Mouse (Mus musculus): ENCODE data around the gene Ccdc130. TPM values are rescaled to one million over a fixed set of nuclear protein-coding genes. Genes with fewer than 3 reads are reported as not detected.

Ccdc130 gene
- total RNA-seq, 2 experiments from 2014 or later: 12.7 to 18.0 TPM

GRCm38 (mm10) chr8:84241167-84241566 lies 29.0 kb downstream of the Ccdc130 start:
- ATAC-seq (replicated peaks; ENCODE audit: low FRiP score, low TSS enrichment, poor library complexity, severe bottlenecking): no peak

GRCm38 (mm10) chr8:84237542-84238229 lies 32.5 kb downstream of the Ccdc130 start:
- no peak; the same call in 1 of the 2 replicates for ATAC-seq (replicated peaks; ENCODE audit: low FRiP score, low TSS enrichment, poor library complexity, severe bottlenecking)

GRCm38 (mm10) chr8:84236998-84237473 lies 33.1 kb downstream of the Ccdc130 start, which contains the start of gene Zswim4:
Gene Zswim4 (minus strand): TSS chr8:84237055.
- peak; percentile 98 for ATAC-seq (replicated peaks; ENCODE audit: low FRiP score, low TSS enrichment, poor library complexity, severe bottlenecking)

GRCm38 (mm10) chr8:84236410-84236997 lies 33.7 kb downstream of the Ccdc130 start:
- ATAC-seq (replicated peaks; ENCODE audit: low FRiP score, low TSS enrichment, poor library complexity, severe bottlenecking): no peak

GRCm38 (mm10) chr8:84235746-84236409 lies 34.3 kb downstream of the Ccdc130 start:
- ATAC-seq (replicated peaks; ENCODE audit: low FRiP score, low TSS enrichment, poor library complexity, severe bottlenecking): no peak

- no peak for ATAC-seq (replicated peaks; ENCODE audit: low FRiP score, low TSS enrichment, poor library complexity, severe bottlenecking)
Measured at GRCm38 (mm10) chr8:84233055-84233454, 37.1 kb downstream of the Ccdc130 start.

DNA sequence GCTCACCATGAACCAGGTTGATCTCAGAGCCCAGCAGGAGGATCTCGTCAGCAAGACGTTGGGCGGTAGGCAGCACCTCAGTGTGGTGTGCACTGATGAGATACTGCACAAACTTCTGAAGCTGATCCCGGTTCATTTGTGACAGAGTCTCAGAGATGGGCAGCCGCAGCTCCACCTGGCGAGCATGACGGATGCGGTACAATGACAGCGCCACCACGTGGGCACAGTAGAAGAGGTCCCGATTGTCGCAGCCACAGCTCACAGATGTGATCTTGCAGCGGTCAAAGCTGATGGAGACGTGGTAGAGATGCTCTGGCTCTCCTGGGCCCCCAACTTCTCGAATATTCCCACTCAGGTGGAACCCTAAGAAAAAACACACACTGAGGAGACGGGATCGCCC lies 39.4 kb downstream of the Ccdc130 start:
- ATAC-seq (replicated peaks; ENCODE audit: low FRiP score, low TSS enrichment, poor library complexity, severe bottlenecking): peak; percentile 35; the same call in 1 of the 2 replicates

DNA sequence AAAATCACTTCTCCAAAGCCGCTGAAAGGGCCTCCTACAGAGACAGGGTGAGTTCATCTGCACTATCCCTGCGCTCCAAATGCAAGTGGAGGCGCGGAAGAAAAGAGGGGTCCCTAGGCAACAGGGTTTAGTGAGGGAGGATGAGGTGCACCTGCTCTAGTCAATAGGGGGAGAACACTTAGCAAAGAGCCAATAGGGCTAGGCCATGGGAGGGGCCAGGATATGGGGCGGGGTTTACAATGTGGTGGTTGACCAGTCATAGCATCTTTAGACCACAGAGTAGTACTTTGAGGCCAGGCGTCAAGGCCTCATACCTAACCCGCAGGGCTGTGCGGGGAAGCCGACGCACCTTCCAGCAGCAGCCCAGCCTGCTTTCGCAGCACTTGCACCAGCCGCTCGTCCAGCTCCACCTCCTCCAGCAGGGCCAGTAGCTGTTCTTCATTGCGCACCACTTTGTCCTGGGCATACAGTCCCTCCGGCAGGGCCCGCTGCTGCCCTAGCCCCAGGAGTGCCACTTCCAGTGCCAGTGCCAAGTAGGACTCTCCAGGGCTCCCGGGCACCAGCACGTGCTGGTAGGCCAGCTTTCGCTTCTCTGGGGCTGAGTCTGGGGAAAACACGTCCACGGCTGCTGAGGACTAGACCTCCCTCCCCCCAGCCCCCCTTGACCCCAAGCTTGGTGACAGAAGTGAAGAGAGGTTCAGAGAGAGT lies 46.7 kb downstream of the Ccdc130 start:
- peak; percentile 36; the same call in 1 of the 2 replicates for ATAC-seq (replicated peaks; ENCODE audit: low FRiP score, low TSS enrichment, poor library complexity, severe bottlenecking)

DNA sequence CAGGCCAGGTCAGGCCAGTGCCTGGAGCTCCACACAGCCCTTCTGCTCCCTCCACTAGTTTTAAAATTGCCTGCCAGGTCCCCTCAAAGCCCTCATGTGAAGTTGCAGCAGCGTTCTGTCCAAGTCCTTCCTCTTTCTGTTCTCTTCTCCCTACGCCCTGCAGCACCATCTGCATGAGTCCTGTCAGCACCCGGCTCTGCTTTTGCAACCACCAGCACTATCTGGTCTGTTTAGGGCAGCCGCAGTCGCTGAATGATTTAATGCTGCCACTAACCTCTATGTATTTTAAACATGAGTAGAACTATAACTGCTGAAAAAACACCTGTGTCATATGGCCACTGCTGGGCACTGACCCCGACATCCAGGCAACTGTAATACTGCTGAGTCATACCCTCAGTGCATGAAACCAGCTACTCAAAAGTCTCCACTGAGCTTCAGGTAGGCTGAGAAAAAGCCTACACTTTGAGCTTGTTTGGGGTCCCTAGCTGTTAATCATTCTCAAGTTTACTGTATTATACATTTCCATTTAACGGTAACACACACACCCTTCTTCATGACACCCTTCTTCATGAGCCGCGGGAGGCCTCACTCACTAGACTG lies 47.5 kb downstream of the Ccdc130 start:
- peak; percentile 39; the same call in 1 of the 2 replicates for ATAC-seq (replicated peaks; ENCODE audit: low FRiP score, low TSS enrichment, poor library complexity, severe bottlenecking)

DNA sequence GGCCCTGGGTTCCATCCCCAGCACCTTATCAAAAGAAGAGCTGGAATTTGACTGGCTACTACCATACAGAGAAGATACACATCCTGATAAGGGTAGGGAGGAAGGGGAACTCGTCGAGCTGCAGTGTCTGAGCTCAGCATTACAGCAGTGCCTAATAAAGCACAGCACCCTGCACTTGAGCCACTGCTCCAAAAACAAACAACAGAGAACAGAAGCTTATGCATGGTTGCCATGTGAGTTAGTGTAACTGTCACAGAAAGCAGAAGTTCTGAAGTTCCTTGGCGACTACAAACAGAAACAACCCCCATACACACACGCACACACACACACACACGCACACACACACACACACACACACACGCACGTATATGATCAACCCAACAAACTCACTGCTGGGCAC lies 50.1 kb downstream of the Ccdc130 start:
- no peak for ATAC-seq (replicated peaks; ENCODE audit: low FRiP score, low TSS enrichment, poor library complexity, severe bottlenecking)

GRCm38 (mm10) chr8:84218143-84218542 lies 52.0 kb downstream of the Ccdc130 start:
- no peak for ATAC-seq (replicated peaks; ENCODE audit: low FRiP score, low TSS enrichment, poor library complexity, severe bottlenecking)

- no peak for ATAC-seq (replicated peaks; ENCODE audit: low FRiP score, low TSS enrichment, poor library complexity, severe bottlenecking)
Measured at GRCm38 (mm10) chr8:84217206-84217605, 53.0 kb downstream of the Ccdc130 start.

- no peak for ATAC-seq (replicated peaks; ENCODE audit: low FRiP score, low TSS enrichment, poor library complexity, severe bottlenecking)
Measured at GRCm38 (mm10) chr8:84213277-84213676, 56.9 kb downstream of the Ccdc130 start.

DNA sequence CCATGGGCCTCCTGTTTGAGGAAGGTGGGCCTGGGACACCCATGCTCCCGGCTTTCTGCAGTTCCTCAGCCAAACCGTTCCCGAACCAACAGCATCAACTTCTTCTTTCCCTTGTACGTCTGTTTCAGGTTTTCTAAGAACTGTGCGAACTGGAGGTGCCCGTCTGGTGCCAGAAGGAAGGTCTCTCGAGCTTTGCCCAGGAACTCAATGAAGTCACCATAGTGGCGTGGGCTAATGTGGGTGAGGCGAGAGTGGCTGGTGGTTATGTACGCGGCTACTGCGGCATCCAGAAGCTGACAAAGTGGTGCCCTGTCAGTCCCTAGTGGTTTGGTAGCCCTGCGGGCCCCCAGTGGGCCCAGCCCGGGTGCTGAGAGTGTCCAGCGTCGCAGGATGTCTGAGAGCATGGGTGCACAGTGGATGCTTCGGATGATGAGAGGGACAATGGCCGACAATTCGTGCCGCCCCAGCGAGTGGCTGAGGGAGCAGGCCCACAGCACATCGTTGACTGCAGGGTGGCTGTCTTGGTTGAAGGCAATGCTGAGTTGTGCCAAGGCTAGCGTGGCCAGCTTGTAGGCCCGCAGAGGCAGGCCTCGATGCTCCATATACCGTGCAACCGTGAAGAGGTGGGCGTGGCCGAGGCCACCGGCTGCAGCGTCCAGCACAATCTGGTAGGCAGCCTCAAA lies 58.2 kb downstream of the Ccdc130 start:
- ATAC-seq (replicated peaks; ENCODE audit: low FRiP score, low TSS enrichment, poor library complexity, severe bottlenecking): no peak

DNA sequence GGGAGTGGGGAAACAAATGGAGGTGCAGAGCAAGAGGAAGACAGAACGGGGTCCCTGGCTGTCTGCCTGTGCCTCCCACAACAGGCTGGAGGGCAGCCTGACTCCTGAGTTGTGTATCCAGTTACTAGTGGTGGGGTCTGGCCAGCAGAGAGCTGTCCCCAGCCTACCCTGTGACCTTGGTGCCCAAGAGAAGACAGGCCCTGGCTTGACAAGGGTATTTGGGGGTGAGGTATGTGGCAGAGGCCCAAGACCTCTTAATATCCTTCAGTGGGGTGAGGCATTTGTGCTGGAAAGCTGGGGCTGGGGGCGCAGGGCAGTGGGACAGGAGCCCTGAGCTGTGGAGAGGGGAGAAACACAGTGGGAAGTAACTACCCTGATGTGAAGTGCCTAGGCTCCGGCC lies 59.0 kb downstream of the Ccdc130 start:
- ATAC-seq (replicated peaks; ENCODE audit: low FRiP score, low TSS enrichment, poor library complexity, severe bottlenecking): no peak

DNA sequence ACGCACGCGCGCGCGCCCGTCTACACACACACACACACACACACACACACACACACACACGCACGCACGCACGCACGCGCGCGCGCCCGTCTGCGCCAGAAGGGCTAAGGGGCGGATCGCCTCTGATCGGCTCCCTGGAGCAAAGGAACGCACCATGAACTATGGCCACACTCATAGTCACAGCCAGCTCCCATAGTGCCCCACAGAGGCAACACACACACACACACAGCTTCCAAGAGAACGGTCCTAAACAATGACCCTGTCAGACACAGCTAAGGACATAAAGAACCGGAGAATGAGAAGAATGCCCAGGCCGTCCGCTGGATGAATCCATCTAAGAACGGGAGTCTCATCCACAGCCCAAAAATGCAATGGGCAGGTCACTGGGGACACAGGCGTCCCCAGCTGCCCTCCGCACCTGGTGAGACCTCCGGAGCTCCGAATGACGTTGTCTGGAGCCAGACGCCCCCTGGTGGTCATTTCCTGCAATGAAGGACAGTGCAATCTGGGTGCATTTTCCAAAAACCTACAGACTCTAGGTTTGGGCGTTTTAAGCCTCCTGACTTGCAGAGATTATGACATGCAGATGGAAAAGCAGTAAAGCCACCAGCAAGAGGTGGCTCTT lies 59.9 kb downstream of the Ccdc130 start:
- peak; percentile 70 for ATAC-seq (replicated peaks; ENCODE audit: low FRiP score, low TSS enrichment, poor library complexity, severe bottlenecking)

GRCm38 (mm10) chr8:84208381-84209380 lies 61.5 kb downstream of the Ccdc130 start:
- no peak for ATAC-seq (replicated peaks; ENCODE audit: low FRiP score, low TSS enrichment, poor library complexity, severe bottlenecking)

Data from megakaryocyte-erythroid progenitor cell, adult 5-6 weeks (primary cell).